Mouse (Mus musculus) adipocyte (in vitro differentiated cells): ENCODE results near the gene Cyp3a57.
"Not testable (repeated sequence)": the region's sequence is repeated elsewhere in the genome, so short reads cannot be mapped to it uniquely, and the experiment has no call there.

ENCODE experiments used
- DNase-seq: peaks from one replicate; pipeline ENCODE4 v3.0.0-alpha.2; 2016; ENCODE audit warnings: low spot score

Cyp3a57 gene

GRCm38 (mm10) chr5:145344941-145345340, at the start of gene Cyp3a57:
TSS of gene Cyp3a57 (plus strand) at chr5:145345279.
- DNase-seq: no peak

GRCm38 (mm10) chr5:145300469-145300868, 44.6 kb upstream of the Cyp3a57 start:
- no peak for DNase-seq

- DNase-seq: not testable (repeated sequence)
Observed at GRCm38 (mm10) chr5:145301796-145302195, 43.3 kb upstream of the Cyp3a57 start.

- no peak for DNase-seq
Observed at GRCm38 (mm10) chr5:145302424-145302823, 42.7 kb upstream of the Cyp3a57 start.

GRCm38 (mm10) chr5:145306953-145307352, 38.1 kb upstream of the Cyp3a57 start:
- DNase-seq: not testable (repeated sequence)

GRCm38 (mm10) chr5:145307811-145308210, 37.3 kb upstream of the Cyp3a57 start:
- not testable (repeated sequence) for DNase-seq

- DNase-seq: no peak
Observed at GRCm38 (mm10) chr5:145313845-145314244, 31.2 kb upstream of the Cyp3a57 start.

GRCm38 (mm10) chr5:145317141-145317540, 27.9 kb upstream of the Cyp3a57 start:
- DNase-seq: no peak

GRCm38 (mm10) chr5:145338756-145339155, 6.3 kb upstream of the Cyp3a57 start:
- peak; percentile 14 for DNase-seq

- no peak for DNase-seq
Observed at GRCm38 (mm10) chr5:145349697-145350096, 4.6 kb downstream of the Cyp3a57 start.

- DNase-seq: no peak
Observed at GRCm38 (mm10) chr5:145353081-145353480, 8.0 kb downstream of the Cyp3a57 start.

- DNase-seq: not testable (repeated sequence)
Observed at GRCm38 (mm10) chr5:145415416-145415815, 70.3 kb downstream of the Cyp3a57 start.

- DNase-seq: no peak
Observed at GRCm38 (mm10) chr5:145422287-145422686, 77.2 kb downstream of the Cyp3a57 start.

- DNase-seq: no peak
Observed at GRCm38 (mm10) chr5:145431004-145431403, 85.9 kb downstream of the Cyp3a57 start.

GRCm38 (mm10) chr5:145433688-145434087, 88.6 kb downstream of the Cyp3a57 start:
- no peak for DNase-seq
